Mouse (Mus musculus): ENCODE results near the gene Mcidas.

DNA sequence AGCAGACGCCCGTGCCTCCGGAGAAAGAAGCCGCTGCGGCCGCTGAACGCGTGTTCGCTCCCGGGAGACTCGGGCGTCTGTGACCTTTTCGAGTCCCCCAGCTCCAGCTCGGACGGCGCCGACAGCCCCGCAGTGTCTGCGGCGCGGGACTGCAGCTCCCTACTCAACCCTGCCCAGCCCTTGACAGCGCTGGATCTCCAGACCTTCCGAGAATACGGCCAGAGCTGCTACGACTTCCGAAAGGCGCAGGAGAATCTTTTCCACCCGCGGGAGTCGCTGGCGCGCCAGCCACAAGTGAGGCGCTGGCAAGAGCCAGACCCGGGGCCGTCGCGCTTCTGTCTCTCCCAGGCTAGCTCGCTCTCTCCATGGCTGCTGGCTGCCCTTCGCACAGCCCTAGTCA is 5.7 kb upstream of the Mcidas start:
- TF ChIP-seq POLR2A (IDR thresholded peaks at IDR 0.05; ENCODE audit: insufficient read length, low read depth) = no peak
- TF ChIP-seq E2F4 (IDR thresholded peaks at IDR 0.05; ENCODE audit: insufficient read depth) = no peak
- no peak for TF ChIP-seq MAX (IDR thresholded peaks at IDR 0.05; ENCODE audit: low read depth)
- no peak for TF ChIP-seq TCF12 (IDR thresholded peaks at IDR 0.05; ENCODE audit: insufficient read depth, poor library complexity, severe bottlenecking)
- TF ChIP-seq TCF3 (IDR thresholded peaks at IDR 0.05; ENCODE audit: insufficient read length, low read depth) = no peak
- TF ChIP-seq CEBPB (IDR thresholded peaks at IDR 0.05; ENCODE audit: insufficient read depth, poor library complexity, severe bottlenecking) = no peak
- no peak for TF ChIP-seq MYOG (IDR thresholded peaks at IDR 0.05; ENCODE audit: control insufficient read depth in 1 of 3, insufficient read depth in 1 of 3, insufficient read length in 2 of 3, low read depth in 2 of 3)
- TF ChIP-seq MYOD1 (IDR thresholded peaks at IDR 0.05; ENCODE audit: control insufficient read depth in 1 of 3, insufficient read length in 2 of 3, low read depth in 2 of 3) = no peak
- TF ChIP-seq USF1 (IDR thresholded peaks at IDR 0.05; ENCODE audit: low read depth) = no peak

Data from myocyte (in vitro differentiated cells).